Mouse (Mus musculus): ENCODE results near the gene Gm17655. TPM values are rescaled to one million over a fixed set of nuclear protein-coding genes. Genes with fewer than 3 reads are reported as not detected.
A peak's percentile ranks its signal among the peaks of the same experiment; 100 is the strongest.
"Not testable (repeated sequence)": the region's sequence is repeated elsewhere in the genome, so short reads cannot be mapped to it uniquely, and the experiment has no call there.

Gene Gm17655
- total RNA-seq, 2 experiments from 2014 or later: 2.8 to 3.3 TPM

DNA sequence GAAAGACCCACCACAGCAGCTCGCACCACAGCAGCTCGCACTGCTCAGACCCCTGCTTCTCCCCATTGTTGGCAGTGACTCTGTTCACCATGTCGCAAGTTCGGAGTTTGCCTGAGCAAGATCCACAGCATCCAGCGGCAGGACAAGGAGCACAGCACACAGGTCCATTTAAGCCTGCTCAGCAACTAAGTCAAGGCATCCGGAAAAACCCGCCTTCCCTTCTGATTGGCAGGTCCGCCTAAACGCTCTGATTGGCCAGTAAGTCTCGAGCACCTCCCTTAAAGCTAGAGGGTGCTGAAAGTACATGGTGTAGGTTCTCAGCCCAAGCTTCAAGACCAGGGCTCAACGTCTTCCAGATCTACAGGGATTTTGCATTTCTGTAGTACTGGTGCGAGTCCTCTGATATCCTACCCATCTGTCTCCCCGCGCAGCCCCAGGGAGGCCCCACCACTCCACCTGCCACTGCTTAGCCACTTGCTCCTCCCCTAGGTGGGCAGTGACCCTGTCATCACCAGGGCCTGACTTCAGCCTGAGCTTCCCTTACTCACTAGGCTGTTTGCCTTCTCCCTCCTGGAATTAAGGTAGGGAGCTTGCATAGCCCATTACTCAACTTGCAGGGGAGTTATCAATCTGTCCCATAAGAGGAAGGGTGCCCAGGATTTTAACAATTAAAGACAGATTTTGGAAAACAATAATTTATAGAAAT lies 14.0 kb upstream of the Gm17655 start:
- no peak for DNase-seq

- no peak for DNase-seq
Observed at GRCm38 (mm10) chr5:110082961-110083360, 10.6 kb upstream of the Gm17655 start.

GRCm38 (mm10) chr5:110057637-110058408 lies 14.5 kb downstream of the Gm17655 start:
- peak; percentile 84 for DNase-seq

DNA sequence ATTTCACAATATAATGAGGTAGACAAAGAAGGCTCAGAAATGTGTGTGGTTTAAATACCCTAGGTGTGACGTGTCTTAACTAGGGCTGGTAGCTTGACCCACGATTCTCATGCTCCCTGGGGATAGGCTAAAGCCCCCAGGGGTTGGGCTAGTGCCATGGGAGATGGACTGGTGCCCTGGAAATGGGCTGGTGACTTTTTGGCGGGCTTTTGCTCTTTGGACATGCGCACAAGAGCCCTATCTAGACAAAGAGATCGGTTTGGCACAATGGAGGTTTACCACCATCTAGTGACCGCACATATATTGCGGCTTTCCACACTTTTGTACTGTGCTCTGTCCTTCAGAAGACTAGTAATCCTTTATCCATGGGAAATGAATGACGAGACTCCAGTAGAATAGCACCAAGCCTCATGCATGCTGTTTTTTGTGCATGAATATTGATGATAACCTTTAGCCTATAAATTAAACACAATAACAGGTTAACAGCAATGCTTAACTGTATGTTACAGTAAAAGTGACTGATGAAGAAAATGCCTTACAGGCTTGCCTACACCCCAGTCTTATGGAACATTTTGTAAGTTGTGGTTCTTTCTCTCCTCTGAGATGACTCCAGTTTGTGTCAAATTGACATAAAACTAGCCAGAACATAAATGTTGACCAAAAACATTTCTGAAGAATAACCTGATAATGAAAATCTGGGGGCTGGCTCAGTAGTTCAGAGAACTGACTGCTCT lies 48.5 kb downstream of the Gm17655 start:
- peak; percentile 52 for DNase-seq

GRCm38 (mm10) chr5:110023273-110023672 lies 49.0 kb downstream of the Gm17655 start:
- DNase-seq: no peak

- not testable (repeated sequence) for DNase-seq
Observed at GRCm38 (mm10) chr5:110015775-110016174, 56.5 kb downstream of the Gm17655 start.

Other genes with a start within 250 kb of the Gm17655 start
- 1 to 10 TPM; 4.5 to 5.2 TPM for gene Gm15446, start 149.1 kb downstream of the Gm17655 start, total RNA-seq (2021)
- 10 to 100 TPM in 1 of 2 experiments, 1 to 10 TPM in 1; 9.3 to 11.2 TPM for gene Zfp932, start 76.0 kb downstream of the Gm17655 start, total RNA-seq (2021)
- gene Gm35315, start 21.9 kb upstream of the Gm17655 start, total RNA-seq (2021): not detected
- not detected for gene Plcxd1, start 27.5 kb upstream of the Gm17655 start, total RNA-seq (2021)
- 10 to 100 TPM; 32.3 to 33.6 TPM for gene Gtpbp6, start 35.7 kb upstream of the Gm17655 start, total RNA-seq (2021)
- 1 to 10 TPM; 2.7 to 3.1 TPM for gene Zfp605, start 37.6 kb upstream of the Gm17655 start, total RNA-seq (2021)
- 10 to 100 TPM; 23.5 to 23.7 TPM for gene Chfr, start 63.3 kb upstream of the Gm17655 start, total RNA-seq (2021)
- 10 to 100 TPM; 35.5 to 38.7 TPM for gene Golga3, start 104.2 kb upstream of the Gm17655 start, total RNA-seq (2021)
- gene Ankle2, start 158.5 kb upstream of the Gm17655 start, total RNA-seq (2021): 10 to 100 TPM; 27.9 to 29.8 TPM
- gene Pgam5, start 197.4 kb upstream of the Gm17655 start, total RNA-seq (2021): 10 to 100 TPM; 41.4 to 42.8 TPM
- gene Pxmp2, start 213.7 kb upstream of the Gm17655 start, total RNA-seq (2021): 10 to 100 TPM; 23.3 to 25.0 TPM
- 10 to 100 TPM; 20.9 to 22.0 TPM for gene Pole, start 213.8 kb upstream of the Gm17655 start, total RNA-seq (2021)

All from heart, postnatal 4 days (tissue).